Mouse (Mus musculus) R1 (cell line): ENCODE data around the gene Xrcc2.
"Not testable (repeated sequence)": the region's sequence is repeated elsewhere in the genome, so short reads cannot be mapped to it uniquely, and the experiment has no call there.

Source experiments
- DNase-seq: peaks from one replicate; pipeline ENCODE4 v3.0.0-alpha.2; 2018; ENCODE audit warnings: low read depth, low spot score

Gene Xrcc2

GRCm38 (mm10) chr5:25705567-25706349, at the start of gene Xrcc2:
TSS of gene Xrcc2 (minus strand) at chr5:25705825.
- DNase-seq: peak; percentile 95

DNA sequence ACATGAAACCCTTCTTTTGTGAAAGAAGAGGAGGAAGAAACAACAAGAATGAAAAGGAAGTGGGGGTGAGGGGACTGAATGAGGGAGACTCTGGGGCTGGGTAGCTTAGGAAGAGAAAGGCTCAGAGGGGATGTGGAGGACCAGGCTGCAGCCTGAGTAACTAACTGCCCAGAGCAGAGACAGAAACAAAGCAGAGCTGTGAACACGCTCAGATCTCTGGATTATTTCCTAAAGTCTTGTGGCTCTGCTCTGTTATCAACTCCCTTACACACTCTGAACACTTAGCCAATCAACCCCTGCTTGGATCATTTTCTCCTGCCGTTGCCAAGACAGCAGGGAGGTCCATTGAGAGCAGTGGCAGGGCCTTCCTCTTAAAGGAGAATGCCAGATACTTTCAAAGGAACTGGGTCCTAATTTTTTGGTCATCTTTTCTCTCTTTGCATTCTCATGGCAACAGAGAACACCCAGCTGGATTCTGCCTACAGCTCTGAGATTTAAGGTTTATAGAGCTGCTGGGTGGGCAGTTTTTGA, 48.7 kb upstream of the Xrcc2 start:
- no peak for DNase-seq

GRCm38 (mm10) chr5:25753556-25754235, 48.1 kb upstream of the Xrcc2 start:
- DNase-seq: no peak

GRCm38 (mm10) chr5:25752862-25753261, 47.2 kb upstream of the Xrcc2 start:
- DNase-seq: no peak

DNA sequence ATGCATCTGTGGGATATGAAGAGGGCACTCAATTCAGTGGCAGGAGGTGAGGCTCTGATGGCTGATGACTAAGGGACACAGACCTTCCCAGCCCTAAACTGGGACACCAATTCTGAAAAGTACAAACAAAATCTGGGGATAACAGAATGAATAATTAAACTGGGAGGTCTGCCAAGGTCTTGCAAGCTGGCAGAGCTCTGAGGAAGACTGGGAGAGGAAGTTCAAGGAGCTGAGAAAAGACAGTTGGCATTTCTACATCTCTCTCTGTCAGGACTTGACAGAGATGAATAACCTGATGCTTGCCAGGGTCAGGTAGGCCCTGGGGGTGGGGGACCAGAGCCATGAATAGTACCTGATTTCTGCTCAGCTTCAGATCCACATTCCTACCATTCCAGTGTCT, 45.9 kb upstream of the Xrcc2 start:
- peak; percentile 16 for DNase-seq

GRCm38 (mm10) chr5:25748613-25749012, 43.0 kb upstream of the Xrcc2 start:
- DNase-seq: no peak

DNA sequence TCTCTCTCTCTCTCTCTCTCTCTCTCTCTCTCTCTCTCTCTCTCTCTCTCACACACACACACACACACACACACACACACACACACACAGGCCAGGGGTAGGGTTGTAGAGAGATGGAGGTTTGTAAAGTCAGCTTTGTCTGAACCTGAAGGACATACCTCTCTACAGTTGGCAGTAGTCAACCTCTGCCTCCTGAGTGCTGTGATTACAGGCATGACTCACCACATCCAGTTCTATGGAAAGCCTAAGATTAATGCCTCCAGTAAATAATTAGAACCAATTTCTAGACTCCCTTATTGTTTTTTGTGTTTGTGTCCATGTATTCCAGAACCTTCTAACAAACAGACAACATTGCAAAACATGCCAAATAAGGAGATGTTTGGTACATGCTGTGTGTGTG, 42.3 kb upstream of the Xrcc2 start:
- DNase-seq: no peak

GRCm38 (mm10) chr5:25738902-25739301, 33.3 kb upstream of the Xrcc2 start:
- DNase-seq: not testable (repeated sequence)

DNA sequence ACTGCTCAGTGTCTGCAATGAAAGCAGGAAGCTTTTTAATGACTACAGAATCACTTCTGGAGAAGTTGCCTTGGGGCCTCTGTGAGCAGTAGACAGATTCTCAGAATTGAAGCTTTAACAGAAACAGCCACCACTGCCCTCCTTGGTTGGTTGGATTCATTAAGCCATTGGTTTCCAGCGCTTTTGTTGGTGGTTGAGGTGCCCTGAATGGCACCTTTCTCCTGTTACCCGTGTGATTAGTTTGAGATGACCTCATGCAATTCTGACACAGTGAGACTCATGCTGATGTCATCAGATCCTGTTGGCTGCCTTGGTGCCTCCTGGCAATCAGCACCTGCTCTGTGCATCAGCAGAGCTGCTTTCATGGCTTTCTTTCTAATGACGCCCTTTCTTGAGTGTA, 32.8 kb upstream of the Xrcc2 start:
- no peak for DNase-seq

DNA sequence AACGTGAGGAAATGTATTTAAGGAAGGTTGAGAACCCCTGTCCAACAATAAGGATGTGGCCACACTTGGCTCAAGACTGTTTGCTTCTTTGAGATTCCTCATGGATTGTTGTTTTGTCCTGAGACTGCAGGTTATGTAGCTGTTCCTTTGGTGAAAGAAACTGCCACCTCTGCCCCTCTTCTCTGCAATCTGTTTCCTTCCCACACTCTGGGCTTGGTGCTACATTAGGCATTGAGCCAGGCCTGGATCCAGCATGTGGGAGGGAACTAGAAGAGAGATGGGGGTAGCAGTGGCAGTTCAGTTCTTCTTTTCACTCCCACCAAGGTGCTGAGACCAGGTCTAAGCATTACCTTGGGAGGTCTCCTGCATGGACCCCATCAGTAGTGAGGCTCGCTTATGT, 30.2 kb upstream of the Xrcc2 start:
- DNase-seq: no peak

DNA sequence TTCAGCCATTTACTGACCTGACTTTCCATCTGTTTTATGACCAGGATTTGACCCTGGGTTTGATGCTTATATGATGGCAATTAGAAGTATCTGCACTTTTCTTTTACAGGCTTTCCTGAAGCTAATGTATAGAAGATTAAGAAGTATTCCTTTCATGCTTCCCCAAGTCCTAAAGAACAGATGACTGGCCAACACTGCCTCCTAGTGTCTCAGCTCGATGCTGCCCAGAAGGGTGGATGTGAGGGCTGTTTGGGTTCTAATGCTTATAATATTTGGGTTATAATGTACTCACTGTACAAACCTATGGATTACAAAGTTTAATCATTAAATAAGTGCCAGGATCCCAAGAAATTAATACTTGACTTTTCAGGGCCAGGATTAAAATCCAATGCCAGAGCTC, 28.7 kb upstream of the Xrcc2 start:
- DNase-seq: peak; percentile 41

GRCm38 (mm10) chr5:25724134-25724675, 18.6 kb upstream of the Xrcc2 start:
- DNase-seq: no peak

DNA sequence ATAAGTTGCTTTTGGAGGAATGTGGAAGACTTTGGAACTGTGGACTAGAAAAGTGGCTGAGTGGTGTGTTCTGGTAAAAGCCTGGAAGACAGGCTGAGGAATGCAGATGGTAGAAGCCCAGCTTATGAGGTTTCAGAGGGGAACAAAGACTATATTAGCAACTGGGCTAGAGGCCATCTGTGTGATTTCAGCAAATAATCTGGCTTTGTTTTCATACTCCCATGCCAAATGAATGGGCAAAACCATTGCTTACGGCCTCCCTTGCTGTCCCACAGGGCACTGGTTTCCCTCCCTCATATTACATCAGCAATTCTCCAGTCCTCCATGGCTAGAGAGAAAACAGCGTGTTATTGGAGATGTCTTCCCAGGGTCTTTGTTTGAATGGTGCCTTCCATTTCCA, 17.4 kb upstream of the Xrcc2 start:
- DNase-seq: no peak

GRCm38 (mm10) chr5:25719390-25719789, 13.8 kb upstream of the Xrcc2 start:
- no peak for DNase-seq

DNA sequence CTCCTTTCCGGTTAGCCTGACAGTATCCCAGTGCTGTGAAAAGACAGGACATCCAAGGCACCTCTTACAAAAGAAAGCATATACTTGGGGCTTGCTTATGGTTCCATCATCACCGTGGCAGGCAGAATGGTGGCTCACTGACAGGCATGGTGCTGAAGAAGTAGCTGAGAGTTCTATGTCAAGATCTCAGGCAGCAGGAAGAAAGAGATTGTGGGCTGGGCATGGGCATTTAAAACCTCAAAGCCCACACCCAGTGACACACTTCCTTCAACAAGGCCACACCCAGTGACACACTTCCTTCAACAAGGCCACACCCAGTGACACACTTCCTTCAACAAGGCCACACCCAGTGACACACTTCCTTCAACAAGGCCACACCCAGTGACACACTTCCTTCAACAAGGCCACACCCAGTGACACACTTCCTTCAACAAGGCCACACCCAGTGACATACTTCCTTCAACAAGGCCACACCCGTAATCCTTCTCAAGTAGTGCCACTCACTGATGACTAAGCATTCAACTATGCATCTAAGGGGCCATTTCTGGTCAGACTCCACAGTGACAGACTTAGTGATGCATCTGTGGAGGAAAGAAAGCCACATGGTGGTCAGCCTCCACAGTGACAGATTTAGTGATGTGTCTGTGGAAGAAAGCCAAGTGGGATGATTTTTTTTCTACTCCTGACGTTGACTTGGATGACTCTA, 7.5 kb upstream of the Xrcc2 start:
- peak; percentile 50 for DNase-seq

GRCm38 (mm10) chr5:25704702-25705566, 691 bp downstream of the Xrcc2 start:
- no peak for DNase-seq

- no peak for DNase-seq
Measured at GRCm38 (mm10) chr5:25697941-25698340, 7.7 kb downstream of the Xrcc2 start.

GRCm38 (mm10) chr5:25696256-25696655, 9.4 kb downstream of the Xrcc2 start:
- DNase-seq: no peak

DNA sequence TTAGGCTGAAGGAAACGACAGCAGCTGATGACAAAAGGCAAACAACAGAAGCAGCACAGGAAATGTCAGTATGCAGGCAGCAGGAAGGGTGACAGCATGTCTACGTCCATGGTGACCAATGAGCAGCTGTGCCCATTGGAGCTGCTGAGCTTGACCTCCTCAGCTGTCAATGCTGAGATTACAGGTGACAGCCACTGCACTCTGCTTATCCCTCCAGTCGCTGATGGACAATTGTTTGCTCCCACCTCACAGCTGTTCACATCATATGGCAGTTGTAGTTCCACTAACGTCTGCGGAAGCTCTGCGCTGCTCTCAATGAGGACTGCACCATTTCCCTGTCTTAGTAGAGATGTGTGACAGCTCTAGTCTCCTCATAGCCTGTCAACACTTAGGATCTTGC, 9.8 kb downstream of the Xrcc2 start:
- DNase-seq: no peak

- peak; percentile 71 for DNase-seq
Measured at GRCm38 (mm10) chr5:25671696-25672520, 33.7 kb downstream of the Xrcc2 start.
